Mouse (Mus musculus) ES-Bruce4 (cell line): ENCODE results near the gene Enthd1.

ENCODE experiments used
- CTCF ChIP-seq: IDR thresholded peaks from one replicate; pipeline ENCODE4 v1.8.1; 2011; ENCODE audit warnings: low read depth, low read length
- POLR2A ChIP-seq: IDR thresholded peaks from one replicate; pipeline ENCODE4 v1.8.1; 2011; ENCODE audit warnings: low read length; ENCODE audit not compliant: insufficient read depth

DNA sequence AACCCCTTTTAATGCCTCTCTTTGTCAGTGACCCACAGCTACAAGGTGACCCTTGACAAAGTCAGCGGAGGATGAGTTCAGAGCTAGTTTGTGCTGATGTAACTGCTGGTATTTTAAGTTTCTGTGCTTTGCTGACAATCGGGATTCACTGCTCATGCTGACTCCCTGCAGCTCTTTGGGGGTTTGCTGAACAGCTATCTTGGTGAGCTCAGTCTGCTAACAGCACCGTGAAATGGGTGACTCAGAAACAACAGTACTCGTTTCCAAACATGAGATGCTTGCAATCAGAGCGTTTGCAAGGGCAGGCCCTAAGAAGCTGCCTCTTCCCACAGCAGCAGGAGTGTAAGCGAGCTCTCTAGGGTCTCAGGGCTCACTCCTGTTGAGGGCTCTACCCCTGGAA, 31.7 kb downstream of the Enthd1 start:
- TF ChIP-seq POLR2A (no peak), CTCF (no peak)
